Mouse (Mus musculus) E14TG2a.4 (cell line): ENCODE measurements around the gene H2afx.

Experiments
- CTCF ChIP-seq: conservative IDR thresholded peaks from 2 replicates; pipeline ENCODE4 v1.5.1; 2014; ENCODE audit warnings: low read length
- NANOG ChIP-seq: IDR thresholded peaks from 2 replicates; pipeline ENCODE4 v1.6.1; 2014; ENCODE audit warnings: borderline replicate concordance, low read length, mixed read lengths

DNA sequence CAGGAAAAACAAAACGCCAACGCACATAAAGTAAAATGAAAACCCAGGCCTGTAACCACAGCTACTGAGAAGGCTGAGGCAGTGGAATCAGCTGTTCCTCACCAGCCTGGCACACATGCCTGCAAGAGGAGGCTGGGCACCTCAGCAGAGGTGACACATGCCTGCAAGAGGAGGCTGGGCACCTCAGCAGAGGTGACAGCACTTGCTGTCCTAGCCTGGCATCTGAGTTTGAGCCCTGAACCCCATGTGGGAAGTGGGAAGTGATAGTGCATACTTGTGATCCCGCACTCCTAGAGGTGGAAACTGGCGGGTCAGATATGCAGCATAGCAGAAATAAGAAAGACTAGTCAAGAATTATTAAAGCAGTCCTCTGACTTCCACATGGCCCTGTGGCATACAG lies 16.9 kb downstream of the H2afx start:
- no peak for TF ChIP-seq CTCF
- no peak for TF ChIP-seq NANOG
